Mouse (Mus musculus): ENCODE measurements around the gene Fastk. TPM values are rescaled to one million over a fixed set of nuclear protein-coding genes. Genes with fewer than 3 reads are reported as not detected.

The Fastk gene
- 193 and 194 TPM in 2 replicates for polyA plus RNA-seq (2012; rRNA removed)

GRCm38 (mm10) chr5:24444746-24445427, at the start of gene Fastk:
Gene Fastk (minus strand): TSS chr5:24445287.

GRCm38 (mm10) chr5:24452030-24452690, 7.1 kb upstream of the Fastk start, which contains the start of gene Agap3:
Gene Agap3 (plus strand): TSS chr5:24452177.

GRCm38 (mm10) chr5:24447624-24448298, 2.7 kb upstream of the Fastk start, which contains the start of gene Tmub1:
Gene Tmub1 (minus strand): TSS chr5:24447854.

GRCm38 (mm10) chr5:24423129-24424003, 21.7 kb downstream of the Fastk start, which contains the start of the genes Cdk5 and Slc4a2:
Gene Cdk5 (minus strand): TSS chr5:24423530.
Gene Slc4a2 (plus strand): TSS chr5:24423837.

GRCm38 (mm10) chr5:24413042-24413693, 31.9 kb downstream of the Fastk start, which contains the start of gene Asic3:
Gene Asic3 (plus strand): TSS chr5:24413392.

GRCm38 (mm10) chr5:24393392-24393997, 51.6 kb downstream of the Fastk start, which contains the start of gene Abcb8:
Gene Abcb8 (plus strand): TSS chr5:24393663.

GRCm38 (mm10) chr5:24391864-24392263, 53.2 kb downstream of the Fastk start, which contains the start of gene Atg9b:
Gene Atg9b (minus strand): TSS chr5:24392143.

Other genes with a start within 250 kb of the Fastk start
- gene Kcnh2, start 93.7 kb downstream of the Fastk start, polyA plus RNA-seq (2012; rRNA removed) = 33.9 and 40.9 TPM in 2 replicates
- 9.0 and 9.2 TPM in 2 replicates for gene Nos3, start 80.5 kb downstream of the Fastk start, polyA plus RNA-seq (2012; rRNA removed)
- 1.1 and 1.3 TPM in 2 replicates for gene Atg9b, start 53.1 kb downstream of the Fastk start, polyA plus RNA-seq (2012; rRNA removed)
- 49.0 and 50.9 TPM in 2 replicates for gene Abcb8, start 51.6 kb downstream of the Fastk start, polyA plus RNA-seq (2012; rRNA removed)
- 1.4 and 5.2 TPM in 2 replicates for gene Asic3, start 31.9 kb downstream of the Fastk start, polyA plus RNA-seq (2012; rRNA removed)
- 177 and 195 TPM in 2 replicates for gene Cdk5, start 21.8 kb downstream of the Fastk start, polyA plus RNA-seq (2012; rRNA removed)
- 42.4 and 45.9 TPM in 2 replicates for gene Slc4a2, start 21.4 kb downstream of the Fastk start, polyA plus RNA-seq (2012; rRNA removed)
- 50.2 and 50.7 TPM in 2 replicates for gene Tmub1, start 2.6 kb upstream of the Fastk start, polyA plus RNA-seq (2012; rRNA removed)
- gene Agap3, start 6.9 kb upstream of the Fastk start, polyA plus RNA-seq (2012; rRNA removed) = 195 and 199 TPM in 2 replicates
- gene Gbx1, start 81.9 kb upstream of the Fastk start, polyA plus RNA-seq (2012; rRNA removed) = 3.5 and 4.0 TPM in 2 replicates
- gene Asb10, start 95.7 kb upstream of the Fastk start, polyA plus RNA-seq (2012; rRNA removed) = 0.22 and 0.46 TPM in 2 replicates
- gene 4931409K22Rik, start 111.5 kb upstream of the Fastk start, polyA plus RNA-seq (2012; rRNA removed) = 0.43 and 0.49 TPM in 2 replicates
- 70.8 and 79.3 TPM in 2 replicates for gene Abcf2, start 132.2 kb upstream of the Fastk start, polyA plus RNA-seq (2012; rRNA removed)
- 28.3 and 31.8 TPM in 2 replicates for gene Chpf2, start 141.5 kb upstream of the Fastk start, polyA plus RNA-seq (2012; rRNA removed)
- 146 and 174 TPM in 2 replicates for gene Smarcd3, start 179.1 kb upstream of the Fastk start, polyA plus RNA-seq (2012; rRNA removed)
- 55.1 and 60.7 TPM in 2 replicates for gene Nub1, start 240.2 kb upstream of the Fastk start, polyA plus RNA-seq (2012; rRNA removed)

Measured in central nervous system, embryonic 14 days (tissue).